Mouse (Mus musculus) midbrain, embryonic 11.5 days (tissue): Measurements from ENCODE around the gene Fah. TPM values are rescaled to one million over a fixed set of nuclear protein-coding genes. Genes with fewer than 3 reads are reported as not detected.
A peak's percentile ranks its signal among the peaks of the same experiment; 100 is the strongest.

Experiments used
- ATAC-seq: fragments of 200-750 bp; cut with Nextera tagmentation; 2 replicates; pipeline ENCODE4 v1.8.0; 2017; ENCODE audit warnings: moderate TSS enrichment, moderate library complexity; ENCODE audit not compliant: low FRiP score
- DNase-seq: peaks from one replicate; pipeline ENCODE4 v3.0.0; 2015; ENCODE audit warnings: low spot score; ENCODE audit errors: missing footprints
- H3K27ac ChIP-seq: fragments of 300-500 bp; sonication (generic); 2 replicates; pipeline ENCODE4 v1.5.1; 2014; ENCODE audit warnings: low read depth, low read length
- H3K27me3 ChIP-seq: fragments of 300-500 bp; sonication (generic); 2 replicates; pipeline ENCODE4 v1.6.1; 2014; ENCODE audit warnings: mild to moderate bottlenecking, low read length, moderate library complexity, mixed read lengths; ENCODE audit not compliant: control insufficient read depth, insufficient read depth
- H3K36me3 ChIP-seq: fragments of 300-500 bp; sonication (generic); 2 replicates; pipeline ENCODE4 v1.6.1; 2014; ENCODE audit warnings: mild to moderate bottlenecking, low read length, moderate library complexity, mixed read lengths; ENCODE audit not compliant: control insufficient read depth, insufficient read depth
- H3K4me1 ChIP-seq: fragments of 300-500 bp; sonication (generic); 2 replicates; pipeline ENCODE4 v1.6.1; 2014; ENCODE audit warnings: low read length; ENCODE audit not compliant: control insufficient read depth, insufficient read depth
- H3K4me2 ChIP-seq: fragments of 300-500 bp; sonication (generic); 2 replicates; pipeline ENCODE4 v1.6.1; 2014; ENCODE audit warnings: mild to moderate bottlenecking, moderate library complexity
- H3K4me3 ChIP-seq: fragments of 300-500 bp; sonication (generic); 2 replicates; pipeline ENCODE4 v1.5.1; 2014; ENCODE audit warnings: low read depth, low read length
- H3K9ac ChIP-seq: fragments of 300-500 bp; sonication (generic); 2 replicates; pipeline ENCODE4 v1.6.1; 2014; ENCODE audit warnings: low read length
- H3K9me3 ChIP-seq: fragments of 300-500 bp; sonication (generic); 2 replicates; pipeline ENCODE4 v1.6.1; 2016; ENCODE audit warnings: low read length; ENCODE audit not compliant: control insufficient read depth
- WGBS: fragments of 180-500 bp; shearing (Covaris S2); extraction: QIAGEN DNeasy Blood & Tissue Kit; methylation state at CpG from one replicate; pipeline ENCODE4 v1.1.7; 2014; 5-methylcytosine and 5-hydroxymethylcytosine counted together
- polyA plus RNA-seq: library from polyadenylated mRNA; unstranded; fragments of >200 nt; fragmentation: Nextera tagmentation; extraction: Ambion mirVana; gene quantifications from 2 replicates; pipeline ENCODE4 v1.2.1, GENCODE M21; 2014

The Fah gene
- polyA plus RNA-seq, 1 experiment from 2014 or later, result 3.9 TPM

- Histone ChIP-seq H3K4me3 (no peak overlapping the region), H3K9ac (no peak overlapping the region), H3K9me3 (no peaks in the 10 kb centered on the region), H3K27me3 (no peaks in the 10 kb centered on the region), H3K27ac (no peak overlapping the region), H3K36me3 (peaks cover 7% of the 10 kb centered on the region; the same call in 1 of the 2 replicates), H3K4me2 (no peak overlapping the region), H3K4me1 (no peaks in the 10 kb centered on the region; the same call in none of the 2 replicates)
- peak; percentile 60 for DNase-seq
- ATAC-seq, result no peak
- WGBS, result 84% methylated on average over 3 of the region's 3 CpGs
Measured at GRCm38 (mm10) chr7:84631878-84632277, 25.4 kb upstream of the Fah start.

- ATAC-seq (no peak), DNase-seq (peak; percentile 47)
- Histone ChIP-seq H3K4me1 (no peaks in the 10 kb centered on the region), H3K9me3 (no peaks in the 10 kb centered on the region), H3K27ac (no peak overlapping the region), H3K4me3 (no peak overlapping the region), H3K27me3 (no peaks in the 10 kb centered on the region), H3K9ac (no peak overlapping the region), H3K36me3 (peaks cover 7% of the 10 kb centered on the region; the same call in 1 of the 2 replicates), H3K4me2 (no peak overlapping the region)
- WGBS, result 98% methylated on average over 4 of the region's 4 CpGs
Measured at GRCm38 (mm10) chr7:84623718-84624117, 17.2 kb upstream of the Fah start.

GRCm38 (mm10) chr7:84620956-84621355 is 14.4 kb upstream of the Fah start:
- no peaks in the 10 kb centered on the region for H3K4me1 ChIP-seq
- 95% methylated on average over 3 of the region's 3 CpGs for WGBS
- DNase-seq, result peak; percentile 68
- H3K4me2 ChIP-seq, result no peak overlapping the region
- no peaks in the 10 kb centered on the region for H3K27me3 ChIP-seq
- no peak for ATAC-seq
- no peak overlapping the region for H3K4me3 ChIP-seq
- H3K27ac ChIP-seq, result no peak overlapping the region
- H3K36me3 ChIP-seq, result peaks cover 7% of the 10 kb centered on the region; the same call in 1 of the 2 replicates
- no peaks in the 10 kb centered on the region for H3K9me3 ChIP-seq
- no peak overlapping the region for H3K9ac ChIP-seq

- no peak overlapping the region for H3K27ac ChIP-seq
- no peaks in the 10 kb centered on the region for H3K27me3 ChIP-seq
- peaks cover 4% of the 10 kb centered on the region; the same call in 1 of the 2 replicates for H3K36me3 ChIP-seq
- no peak overlapping the region for H3K4me3 ChIP-seq
- peak; percentile 44 for DNase-seq
- no peak overlapping the region for H3K4me2 ChIP-seq
- no peak overlapping the region for H3K9ac ChIP-seq
- no peaks in the 10 kb centered on the region for H3K9me3 ChIP-seq
- no peak for ATAC-seq
- no peaks in the 10 kb centered on the region for H3K4me1 ChIP-seq
- 91% methylated on average over 2 of the region's 2 CpGs for WGBS
Measured at GRCm38 (mm10) chr7:84618951-84619350, 12.4 kb upstream of the Fah start.

GRCm38 (mm10) chr7:84612445-84612844 is 5.9 kb upstream of the Fah start:
- DNase-seq (peak; percentile 77), ATAC-seq (no peak)
- 91% methylated on average over 4 of the region's 4 CpGs for WGBS
- Histone ChIP-seq H3K27ac (no peak overlapping the region), H3K9ac (no peak overlapping the region), H3K36me3 (no peaks in the 10 kb centered on the region), H3K27me3 (no peaks in the 10 kb centered on the region), H3K4me2 (no peak overlapping the region), H3K4me1 (no peaks in the 10 kb centered on the region), H3K4me3 (no peak overlapping the region), H3K9me3 (no peaks in the 10 kb centered on the region)

- H3K27me3 ChIP-seq, result no peaks in the 10 kb centered on the region
Measured at GRCm38 (mm10) chr7:84611609-84612008, 5.1 kb upstream of the Fah start.

GRCm38 (mm10) chr7:84605704-84606292 is 724 bp downstream of the Fah start:
- H3K4me1 ChIP-seq, result peaks cover 4% of the 10 kb centered on the region; the same call in 1 of the 2 replicates
- peak overlapping the region; percentile 72 for H3K9ac ChIP-seq
- H3K4me3 ChIP-seq, result peak overlapping the region; percentile 51
- no peak overlapping the region for H3K27ac ChIP-seq
- under 1% methylated on average over 32 of the region's 36 CpGs for WGBS
- DNase-seq (peak; percentile 94), ATAC-seq (peak; percentile 86)
- no peaks in the 10 kb centered on the region for H3K36me3 ChIP-seq
- H3K4me2 ChIP-seq, result peak overlapping the region; percentile 95
- peaks cover 7% of the 10 kb centered on the region; the same call in 1 of the 2 replicates for H3K27me3 ChIP-seq
- H3K9me3 ChIP-seq, result no peaks in the 10 kb centered on the region

More at GRCm38 (mm10) chr7:84611609-84612008, 5.1 kb upstream of the Fah start:
- Histone ChIP-seq H3K36me3 (no peaks in the 10 kb centered on the region), H3K4me1 (no peaks in the 10 kb centered on the region; the same call in 1 of the 2 replicates), H3K4me2 (no peak overlapping the region), H3K9me3 (no peaks in the 10 kb centered on the region), H3K27ac (no peak overlapping the region), H3K9ac (no peak overlapping the region), H3K4me3 (no peak overlapping the region)
- ATAC-seq, result no peak
- DNase-seq, result peak; percentile 67
- WGBS, result 90% methylated on average over 1 of the region's 1 CpGs

- Histone ChIP-seq H3K4me3 (peak overlapping the region; percentile 51), H3K4me2 (peak overlapping the region; percentile 95), H3K9me3 (no peaks in the 10 kb centered on the region), H3K36me3 (no peaks in the 10 kb centered on the region), H3K4me1 (peaks cover 4% of the 10 kb centered on the region; the same call in 1 of the 2 replicates), H3K27me3 (peaks cover 7% of the 10 kb centered on the region; the same call in 1 of the 2 replicates), H3K9ac (peak overlapping the region; percentile 72), H3K27ac (no peak overlapping the region)
- WGBS, result 9% methylated on average over 19 of the region's 19 CpGs
- no peak for DNase-seq
- peak; percentile 43; the same call in 1 of the 2 replicates for ATAC-seq
Measured at GRCm38 (mm10) chr7:84605033-84605687, 1.4 kb downstream of the Fah start.

GRCm38 (mm10) chr7:84604501-84604900 is 2.0 kb downstream of the Fah start:
- Histone ChIP-seq H3K9me3 (no peaks in the 10 kb centered on the region), H3K27ac (no peak overlapping the region), H3K36me3 (no peaks in the 10 kb centered on the region), H3K4me2 (no peak overlapping the region), H3K27me3 (peaks cover 7% of the 10 kb centered on the region; the same call in 1 of the 2 replicates), H3K4me1 (peaks cover 4% of the 10 kb centered on the region; the same call in 1 of the 2 replicates), H3K4me3 (no peak overlapping the region), H3K9ac (no peak overlapping the region)
- no peak for ATAC-seq
- no peak for DNase-seq
- 69% methylated on average over 3 of the region's 3 CpGs for WGBS
